Mouse (Mus musculus): ENCODE data around the gene Elovl6. TPM values are rescaled to one million over a fixed set of nuclear protein-coding genes. Genes with fewer than 3 reads are reported as not detected.

Elovl6 gene
- polyA plus RNA-seq, 1 experiment from 2014 or later = 28.3 TPM

- no peak overlapping the region for H3K9ac ChIP-seq (ENCODE audit: low read depth, low read length)
- H3K27ac ChIP-seq (ENCODE audit: low read depth, low read length) = no peak overlapping the region
- H3K4me2 ChIP-seq = no peak overlapping the region
- WGBS = 61% methylated on average over 4 of the region's 4 CpGs
- 0 out of 2 replicates have a peak, but pooled peaks have one; percentile 7 for ATAC-seq (replicated peaks; ENCODE audit: low FRiP score)
- no peak for DNase-seq (ENCODE audit: low spot score)
- H3K4me1 ChIP-seq (replicated peaks; ENCODE audit: control insufficient read depth, insufficient read depth, low read length) = no peaks in the 10 kb centered on the region
- no peaks in the 10 kb centered on the region for H3K27me3 ChIP-seq (replicated peaks; ENCODE audit: control insufficient read depth, insufficient read depth, low read length)
- no peaks in the 10 kb centered on the region for H3K9me3 ChIP-seq (ENCODE audit: control insufficient read depth, low read length)
- no peak overlapping the region for H3K4me3 ChIP-seq (ENCODE audit: low read depth, low read length)
- H3K36me3 ChIP-seq (ENCODE audit: control insufficient read depth, insufficient read depth, low read length) = no peaks in the 10 kb centered on the region
Measured at GRCm38 (mm10) chr3:129681841-129682240, 149.7 kb downstream of the Elovl6 start.

- no peaks in the 10 kb centered on the region for H3K4me1 ChIP-seq (replicated peaks; ENCODE audit: control insufficient read depth, insufficient read depth, low read length)
- no peak overlapping the region for H3K4me2 ChIP-seq
- no peak overlapping the region for H3K9ac ChIP-seq (ENCODE audit: low read depth, low read length)
- DNase-seq (ENCODE audit: low spot score) = no peak
- no peaks in the 10 kb centered on the region for H3K9me3 ChIP-seq (ENCODE audit: control insufficient read depth, low read length)
- WGBS = 77% methylated on average over 10 of the region's 10 CpGs
- no peak overlapping the region for H3K27ac ChIP-seq (ENCODE audit: low read depth, low read length)
- H3K27me3 ChIP-seq (replicated peaks; ENCODE audit: control insufficient read depth, insufficient read depth, low read length) = no peaks in the 10 kb centered on the region
- H3K4me3 ChIP-seq (ENCODE audit: low read depth, low read length) = no peak overlapping the region
- H3K36me3 ChIP-seq (ENCODE audit: control insufficient read depth, insufficient read depth, low read length) = no peaks in the 10 kb centered on the region
- no peak for ATAC-seq (replicated peaks; ENCODE audit: low FRiP score)
Measured at GRCm38 (mm10) chr3:129682389-129682788, 150.2 kb downstream of the Elovl6 start.

- Histone ChIP-seq H3K27ac (ENCODE audit: low read depth, low read length) (no peak overlapping the region), H3K27me3 (replicated peaks; ENCODE audit: control insufficient read depth, insufficient read depth, low read length) (no peaks in the 10 kb centered on the region), H3K4me2 (no peak overlapping the region), H3K9ac (ENCODE audit: low read depth, low read length) (no peak overlapping the region), H3K4me1 (replicated peaks; ENCODE audit: control insufficient read depth, insufficient read depth, low read length) (no peaks in the 10 kb centered on the region), H3K4me3 (ENCODE audit: low read depth, low read length) (no peak overlapping the region), H3K36me3 (ENCODE audit: control insufficient read depth, insufficient read depth, low read length) (no peaks in the 10 kb centered on the region), H3K9me3 (ENCODE audit: control insufficient read depth, low read length) (no peaks in the 10 kb centered on the region)
- 84% methylated on average over 10 of the region's 10 CpGs for WGBS
- DNase-seq (ENCODE audit: low spot score) (no peak), ATAC-seq (replicated peaks; ENCODE audit: low FRiP score) (no peak)
Measured at GRCm38 (mm10) chr3:129683060-129683679, 151.0 kb downstream of the Elovl6 start.

GRCm38 (mm10) chr3:129686196-129686595 is 154.0 kb downstream of the Elovl6 start:
- 83% methylated on average over 12 of the region's 12 CpGs for WGBS
- Histone ChIP-seq H3K27me3 (replicated peaks; ENCODE audit: control insufficient read depth, insufficient read depth, low read length) (no peaks in the 10 kb centered on the region), H3K9me3 (ENCODE audit: control insufficient read depth, low read length) (no peaks in the 10 kb centered on the region), H3K4me3 (ENCODE audit: low read depth, low read length) (no peak overlapping the region), H3K36me3 (ENCODE audit: control insufficient read depth, insufficient read depth, low read length) (no peaks in the 10 kb centered on the region), H3K27ac (ENCODE audit: low read depth, low read length) (no peak overlapping the region), H3K4me1 (replicated peaks; ENCODE audit: control insufficient read depth, insufficient read depth, low read length) (no peaks in the 10 kb centered on the region), H3K4me2 (no peak overlapping the region), H3K9ac (ENCODE audit: low read depth, low read length) (no peak overlapping the region)
- no peak; the same call in 1 of the 2 replicates for ATAC-seq (replicated peaks; ENCODE audit: low FRiP score)
- no peak for DNase-seq (ENCODE audit: low spot score)

GRCm38 (mm10) chr3:129686698-129687333 is 154.7 kb downstream of the Elovl6 start:
- Histone ChIP-seq H3K4me1 (replicated peaks; ENCODE audit: control insufficient read depth, insufficient read depth, low read length) (no peaks in the 10 kb centered on the region), H3K27me3 (replicated peaks; ENCODE audit: control insufficient read depth, insufficient read depth, low read length) (no peaks in the 10 kb centered on the region), H3K9ac (ENCODE audit: low read depth, low read length) (no peak overlapping the region), H3K4me3 (ENCODE audit: low read depth, low read length) (no peak overlapping the region), H3K36me3 (ENCODE audit: control insufficient read depth, insufficient read depth, low read length) (no peaks in the 10 kb centered on the region), H3K9me3 (ENCODE audit: control insufficient read depth, low read length) (no peaks in the 10 kb centered on the region), H3K4me2 (no peak overlapping the region), H3K27ac (ENCODE audit: low read depth, low read length) (no peak overlapping the region)
- ATAC-seq (replicated peaks; ENCODE audit: low FRiP score) (no peak), DNase-seq (ENCODE audit: low spot score) (no peak)
- 48% methylated on average over 8 of the region's 8 CpGs for WGBS

- Histone ChIP-seq H3K4me2 (no peak overlapping the region), H3K9me3 (ENCODE audit: control insufficient read depth, low read length) (no peaks in the 10 kb centered on the region), H3K4me1 (replicated peaks; ENCODE audit: control insufficient read depth, insufficient read depth, low read length) (no peaks in the 10 kb centered on the region), H3K27me3 (replicated peaks; ENCODE audit: control insufficient read depth, insufficient read depth, low read length) (no peaks in the 10 kb centered on the region), H3K4me3 (ENCODE audit: low read depth, low read length) (no peak overlapping the region), H3K9ac (ENCODE audit: low read depth, low read length) (no peak overlapping the region), H3K27ac (ENCODE audit: low read depth, low read length) (no peak overlapping the region), H3K36me3 (ENCODE audit: control insufficient read depth, insufficient read depth, low read length) (no peaks in the 10 kb centered on the region)
- DNase-seq (ENCODE audit: low spot score) = no peak
- WGBS = 73% methylated on average over 5 of the region's 5 CpGs
- ATAC-seq (replicated peaks; ENCODE audit: low FRiP score) = no peak
Measured at GRCm38 (mm10) chr3:129687429-129687828, 155.3 kb downstream of the Elovl6 start.

Small RNA genes lying within 50 kb of the gene (microRNA-seq; reads per million reads assigned to microRNA genes)
- gene Gm24515 (ENCODE audit: borderline number of aligned reads) = not detected

Other genes with a start within 250 kb of the Elovl6 start
- 3.5 and 4.3 TPM in 2 replicates for gene Enpep, start 199.6 kb upstream of the Elovl6 start, polyA plus RNA-seq (2014; fragmentation: Nextera tagmentation; extraction: Ambion mirVana)
- 1.4 and 2.1 TPM in 2 replicates for gene Egf, start 223.0 kb downstream of the Elovl6 start, polyA plus RNA-seq (2014; fragmentation: Nextera tagmentation; extraction: Ambion mirVana)